Mouse (Mus musculus): ENCODE measurements around the gene Efhc1. TPM values are rescaled to one million over a fixed set of nuclear protein-coding genes. Genes with fewer than 3 reads are reported as not detected.

Gene Efhc1
- polyA plus RNA-seq, 1 experiment, result 4.2 TPM

DNA sequence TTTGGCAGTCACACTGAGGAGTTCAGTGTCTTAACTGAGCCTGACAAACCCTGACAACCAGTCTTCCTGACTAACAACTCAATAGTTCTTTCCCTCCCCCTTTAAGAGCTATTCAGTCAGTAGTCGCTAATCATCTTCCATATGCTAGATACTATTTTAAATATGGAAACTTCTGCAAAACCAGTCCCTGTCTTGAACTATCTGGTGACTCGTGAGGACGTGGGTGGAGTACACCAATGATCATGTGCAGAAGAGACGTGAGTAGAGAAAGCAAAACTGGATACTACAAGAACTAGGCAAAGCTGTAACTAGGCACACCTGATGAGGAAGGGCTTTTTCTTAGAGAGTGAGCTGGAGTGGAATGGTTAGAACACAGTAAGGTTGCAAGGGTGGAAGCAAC lies 25.5 kb upstream of the Efhc1 start:
- H3K9ac ChIP-seq (ENCODE audit: low read depth, poor library complexity, severe bottlenecking), result no peak overlapping the region
- TF ChIP-seq EP300 (IDR thresholded peaks at IDR 0.05; ENCODE audit: insufficient read depth, low read depth, low read length), result no peak
- no peak for TF ChIP-seq CTCF (IDR thresholded peaks at IDR 0.05; ENCODE audit: low read depth, low read length)
- no peak for TF ChIP-seq POLR2A (IDR thresholded peaks at IDR 0.05; ENCODE audit: insufficient read depth, low read length)
- H3K27me3 ChIP-seq (ENCODE audit: control insufficient read depth, insufficient read depth, low read length, poor library complexity, severe bottlenecking), result no peaks in the 10 kb centered on the region
- no peak overlapping the region for H3K4me3 ChIP-seq (ENCODE audit: low read depth, low read length)
- H3K27ac ChIP-seq (ENCODE audit: insufficient read depth, low read length), result no peak overlapping the region
- H3K36me3 ChIP-seq (ENCODE audit: control insufficient read depth, insufficient read depth, low read length, poor library complexity, severe bottlenecking), result no peaks in the 10 kb centered on the region
- no peaks in the 10 kb centered on the region for H3K9me3 ChIP-seq (replicated peaks; ENCODE audit: control insufficient read depth, insufficient read depth, low read length, poor library complexity, severe bottlenecking)
- H3K4me1 ChIP-seq (ENCODE audit: control insufficient read depth, insufficient read depth, low read length), result no peaks in the 10 kb centered on the region

DNA sequence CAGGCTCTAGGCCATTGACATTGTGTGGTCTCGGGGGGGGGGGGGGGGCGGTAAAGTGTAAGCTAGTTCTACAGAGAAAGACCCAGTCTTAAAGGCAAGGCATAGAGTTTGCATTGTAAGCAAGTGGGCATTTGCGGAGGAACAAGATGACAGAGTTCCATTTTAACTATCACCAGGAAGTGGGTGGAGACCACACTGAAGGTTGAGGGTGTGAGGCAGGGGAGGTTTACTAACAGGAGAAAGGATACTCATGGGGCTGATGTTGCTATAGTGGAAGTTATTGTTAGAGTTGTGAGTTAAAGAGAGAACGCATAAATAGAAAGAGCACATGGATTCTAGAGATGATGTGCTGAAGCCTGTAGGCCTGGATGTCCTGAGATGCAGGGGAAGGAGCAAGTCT lies 25.1 kb upstream of the Efhc1 start:
- Histone ChIP-seq H3K27me3 (ENCODE audit: control insufficient read depth, insufficient read depth, low read length, poor library complexity, severe bottlenecking) (no peaks in the 10 kb centered on the region), H3K27ac (ENCODE audit: insufficient read depth, low read length) (no peak overlapping the region), H3K9me3 (replicated peaks; ENCODE audit: control insufficient read depth, insufficient read depth, low read length, poor library complexity, severe bottlenecking) (no peaks in the 10 kb centered on the region), H3K36me3 (ENCODE audit: control insufficient read depth, insufficient read depth, low read length, poor library complexity, severe bottlenecking) (no peaks in the 10 kb centered on the region), H3K4me1 (ENCODE audit: control insufficient read depth, insufficient read depth, low read length) (no peaks in the 10 kb centered on the region), H3K4me3 (ENCODE audit: low read depth, low read length) (no peak overlapping the region), H3K9ac (ENCODE audit: low read depth, poor library complexity, severe bottlenecking) (no peak overlapping the region)
- TF ChIP-seq CTCF (IDR thresholded peaks at IDR 0.05; ENCODE audit: low read depth, low read length) (no peak), POLR2A (IDR thresholded peaks at IDR 0.05; ENCODE audit: insufficient read depth, low read length) (no peak), EP300 (IDR thresholded peaks at IDR 0.05; ENCODE audit: insufficient read depth, low read depth, low read length) (no peak)

DNA sequence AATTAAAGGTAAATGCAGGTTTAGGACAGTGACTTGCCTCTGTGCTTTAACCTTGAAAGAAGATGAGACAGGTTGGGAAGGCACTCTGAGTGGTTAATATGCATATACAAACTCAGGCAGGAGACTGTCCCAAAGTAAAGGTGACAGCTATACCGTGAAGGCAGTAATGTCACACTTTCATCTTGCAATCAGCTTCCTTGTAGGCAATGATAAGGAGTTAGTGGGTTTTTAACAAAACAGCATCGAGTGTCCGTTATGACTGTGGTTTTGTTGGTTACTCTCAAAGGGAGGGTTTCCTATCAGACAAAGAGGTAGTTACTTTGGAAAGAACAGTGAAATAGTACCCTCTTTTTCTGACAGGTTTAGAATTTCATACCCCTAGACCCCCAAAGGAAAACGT lies 22.9 kb upstream of the Efhc1 start:
- H3K4me1 ChIP-seq (ENCODE audit: control insufficient read depth, insufficient read depth, low read length), result no peaks in the 10 kb centered on the region
- no peaks in the 10 kb centered on the region for H3K9me3 ChIP-seq (replicated peaks; ENCODE audit: control insufficient read depth, insufficient read depth, low read length, poor library complexity, severe bottlenecking)
- no peak overlapping the region for H3K27ac ChIP-seq (ENCODE audit: insufficient read depth, low read length)
- no peak overlapping the region for H3K9ac ChIP-seq (ENCODE audit: low read depth, poor library complexity, severe bottlenecking)
- TF ChIP-seq CTCF (IDR thresholded peaks at IDR 0.05; ENCODE audit: low read depth, low read length), result no peak
- TF ChIP-seq POLR2A (IDR thresholded peaks at IDR 0.05; ENCODE audit: insufficient read depth, low read length), result no peak
- no peak for TF ChIP-seq EP300 (IDR thresholded peaks at IDR 0.05; ENCODE audit: insufficient read depth, low read depth, low read length)
- H3K36me3 ChIP-seq (ENCODE audit: control insufficient read depth, insufficient read depth, low read length, poor library complexity, severe bottlenecking), result no peaks in the 10 kb centered on the region
- H3K27me3 ChIP-seq (ENCODE audit: control insufficient read depth, insufficient read depth, low read length, poor library complexity, severe bottlenecking), result no peaks in the 10 kb centered on the region
- H3K4me3 ChIP-seq (ENCODE audit: low read depth, low read length), result no peak overlapping the region

DNA sequence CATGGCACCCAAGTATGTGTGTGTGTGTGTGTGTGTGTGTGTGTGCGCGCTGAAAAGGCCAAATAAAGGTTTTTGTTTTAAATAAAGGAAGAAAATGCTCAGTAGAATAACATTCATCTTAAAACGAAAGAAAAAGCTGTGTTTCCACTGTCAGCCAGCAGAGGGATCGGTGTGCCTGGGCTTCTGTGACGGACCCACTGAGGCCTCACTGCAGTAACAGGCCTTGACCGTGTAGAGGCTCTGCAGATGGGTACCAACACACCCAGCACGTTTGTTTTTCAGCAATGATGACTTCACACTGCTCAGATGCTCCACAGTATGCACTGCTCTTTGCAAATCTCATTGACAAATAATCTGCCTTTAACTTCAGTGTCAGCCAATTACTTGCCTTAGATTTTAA lies 18.0 kb upstream of the Efhc1 start:
- no peak overlapping the region for H3K27ac ChIP-seq (ENCODE audit: insufficient read depth, low read length)
- no peak overlapping the region for H3K9ac ChIP-seq (ENCODE audit: low read depth, poor library complexity, severe bottlenecking)
- no peaks in the 10 kb centered on the region for H3K36me3 ChIP-seq (ENCODE audit: control insufficient read depth, insufficient read depth, low read length, poor library complexity, severe bottlenecking)
- no peak for TF ChIP-seq POLR2A (IDR thresholded peaks at IDR 0.05; ENCODE audit: insufficient read depth, low read length)
- TF ChIP-seq EP300 (IDR thresholded peaks at IDR 0.05; ENCODE audit: insufficient read depth, low read depth, low read length), result no peak
- TF ChIP-seq CTCF (IDR thresholded peaks at IDR 0.05; ENCODE audit: low read depth, low read length), result peak; percentile 72
- no peaks in the 10 kb centered on the region for H3K4me1 ChIP-seq (ENCODE audit: control insufficient read depth, insufficient read depth, low read length)
- H3K4me3 ChIP-seq (ENCODE audit: low read depth, low read length), result no peak overlapping the region
- no peaks in the 10 kb centered on the region for H3K9me3 ChIP-seq (replicated peaks; ENCODE audit: control insufficient read depth, insufficient read depth, low read length, poor library complexity, severe bottlenecking)
- no peaks in the 10 kb centered on the region for H3K27me3 ChIP-seq (ENCODE audit: control insufficient read depth, insufficient read depth, low read length, poor library complexity, severe bottlenecking)

DNA sequence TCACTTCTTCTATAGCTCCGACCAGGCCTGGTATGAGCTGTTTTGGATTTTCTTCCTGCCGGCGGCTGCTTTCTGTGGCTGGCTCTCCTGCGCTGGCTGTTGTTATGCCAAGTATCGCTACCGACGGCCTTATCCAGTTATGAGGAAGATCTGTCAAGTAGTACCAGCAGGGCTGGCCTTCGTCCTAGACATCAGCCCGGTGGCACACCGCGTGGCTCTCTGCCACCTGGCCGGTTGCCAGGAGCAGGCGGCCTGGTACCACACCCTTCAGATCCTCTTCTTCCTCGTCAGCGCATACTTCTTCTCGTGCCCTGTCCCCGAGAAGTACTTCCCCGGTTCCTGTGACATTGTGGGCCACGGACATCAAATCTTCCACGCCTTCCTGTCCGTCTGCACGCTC lies 16.3 kb upstream of the Efhc1 start:
- Histone ChIP-seq H3K4me3 (ENCODE audit: low read depth, low read length) (peak overlapping the region; percentile 14; the same call in 1 of the 2 replicates), H3K27ac (ENCODE audit: insufficient read depth, low read length) (no peak overlapping the region), H3K4me1 (ENCODE audit: control insufficient read depth, insufficient read depth, low read length) (no peaks in the 10 kb centered on the region), H3K27me3 (ENCODE audit: control insufficient read depth, insufficient read depth, low read length, poor library complexity, severe bottlenecking) (no peaks in the 10 kb centered on the region), H3K9me3 (replicated peaks; ENCODE audit: control insufficient read depth, insufficient read depth, low read length, poor library complexity, severe bottlenecking) (no peaks in the 10 kb centered on the region), H3K36me3 (ENCODE audit: control insufficient read depth, insufficient read depth, low read length, poor library complexity, severe bottlenecking) (no peaks in the 10 kb centered on the region), H3K9ac (ENCODE audit: low read depth, poor library complexity, severe bottlenecking) (no peak overlapping the region)
- TF ChIP-seq CTCF (IDR thresholded peaks at IDR 0.05; ENCODE audit: low read depth, low read length) (no peak), EP300 (IDR thresholded peaks at IDR 0.05; ENCODE audit: insufficient read depth, low read depth, low read length) (no peak), POLR2A (IDR thresholded peaks at IDR 0.05; ENCODE audit: insufficient read depth, low read length) (no peak)

DNA sequence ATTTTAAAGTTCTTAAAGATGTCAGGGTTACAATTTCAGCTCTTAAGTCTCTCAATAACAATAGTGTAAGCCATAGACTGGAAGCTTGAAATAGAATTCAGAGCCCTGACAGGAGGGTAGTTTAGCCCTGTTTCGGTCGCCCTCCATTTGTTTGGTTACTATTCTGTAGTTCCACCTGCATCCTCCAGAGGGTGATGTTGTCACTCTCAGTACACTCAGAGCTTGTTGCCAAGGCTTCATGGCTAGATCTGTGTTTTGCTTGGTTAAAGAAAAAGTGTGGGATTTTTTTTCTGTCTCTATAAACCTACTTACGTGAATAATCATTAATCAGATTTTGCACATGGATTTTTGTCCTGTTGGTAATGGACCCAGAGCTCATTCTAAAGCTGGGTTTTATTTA lies 12.4 kb upstream of the Efhc1 start:
- Histone ChIP-seq H3K27ac (ENCODE audit: insufficient read depth, low read length) (no peak overlapping the region), H3K27me3 (ENCODE audit: control insufficient read depth, insufficient read depth, low read length, poor library complexity, severe bottlenecking) (no peaks in the 10 kb centered on the region), H3K36me3 (ENCODE audit: control insufficient read depth, insufficient read depth, low read length, poor library complexity, severe bottlenecking) (no peaks in the 10 kb centered on the region), H3K4me3 (ENCODE audit: low read depth, low read length) (no peak overlapping the region), H3K9me3 (replicated peaks; ENCODE audit: control insufficient read depth, insufficient read depth, low read length, poor library complexity, severe bottlenecking) (no peaks in the 10 kb centered on the region), H3K9ac (ENCODE audit: low read depth, poor library complexity, severe bottlenecking) (no peak overlapping the region), H3K4me1 (ENCODE audit: control insufficient read depth, insufficient read depth, low read length) (no peaks in the 10 kb centered on the region)
- TF ChIP-seq POLR2A (IDR thresholded peaks at IDR 0.05; ENCODE audit: insufficient read depth, low read length) (no peak), CTCF (IDR thresholded peaks at IDR 0.05; ENCODE audit: low read depth, low read length) (no peak), EP300 (IDR thresholded peaks at IDR 0.05; ENCODE audit: insufficient read depth, low read depth, low read length) (no peak)

Data from ES-Bruce4 (cell line).